Mouse (Mus musculus) bone marrow, adult 2 months (tissue): ENCODE measurements around the gene Ing5.

ENCODE experiments used
- CTCF ChIP-seq: fragments of 200-500 bp; IDR thresholded peaks from 2 replicates; pipeline ENCODE4 v1.5.1; 2011; ENCODE audit warnings: low read length, control low read depth; ENCODE audit not compliant: control insufficient read depth, insufficient read depth
- POLR2A ChIP-seq: fragments of 200-500 bp; IDR thresholded peaks from 2 replicates; pipeline ENCODE4 v1.6.1; 2011; ENCODE audit warnings: low read depth, mild to moderate bottlenecking, control low read depth, low read length, borderline replicate concordance; ENCODE audit not compliant: control insufficient read depth

GRCm38 (mm10) chr1:93826540-93826835, 22.7 kb downstream of the Ing5 start:
- TF ChIP-seq CTCF: no peak
- TF ChIP-seq POLR2A: no peak
